Mouse (Mus musculus): ENCODE data around the gene Tmem150b.

- no peak for TF ChIP-seq CTCF (IDR thresholded peaks at IDR 0.05; ENCODE audit: extremely low read depth, insufficient read length, insufficient replicate concordance, low read depth, low read length)
- TF ChIP-seq POLR2A (IDR thresholded peaks at IDR 0.05; ENCODE audit: low read depth, low read length), result no peak
These were observed 56.5 kb downstream of the Tmem150b start for GRCm38 (mm10) chr7:4668506-4668905.
